Mouse (Mus musculus): ENCODE measurements around the gene Gmppb. TPM values are rescaled to one million over a fixed set of nuclear protein-coding genes. Genes with fewer than 3 reads are reported as not detected.

Gene Gmppb
- polyA plus RNA-seq (2015; fragmentation: Illumina TruSeq; extraction: RNeasy Lipid Tissue Mini Kit (QIAGEN cat#74804); ENCODE audit: insufficient read depth, low replicate concordance): 11.7 TPM

DNA sequence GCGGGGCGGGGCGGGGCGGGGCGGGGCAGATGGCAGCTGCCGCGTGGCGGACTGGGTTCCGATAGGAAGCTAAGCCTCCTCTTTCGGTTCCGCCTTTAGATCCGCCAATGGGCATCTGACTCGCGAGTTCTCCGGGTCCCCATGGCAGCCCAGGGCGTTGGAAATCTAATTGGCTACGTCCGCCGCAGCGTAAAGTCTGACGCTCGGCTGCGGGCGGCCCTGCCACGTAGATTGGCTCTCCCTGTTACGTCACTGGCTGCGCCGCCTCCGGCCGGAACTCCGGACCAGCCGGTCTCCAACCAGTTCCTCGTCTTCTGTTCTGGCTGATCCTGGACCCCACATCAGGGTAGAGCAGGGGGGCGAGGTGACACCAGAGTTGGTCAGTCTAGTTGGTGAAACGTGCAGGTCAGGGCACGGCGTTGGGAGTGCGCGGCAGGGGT is at the start of gene Gmppb:
Gene Gmppb (plus strand): TSS at position 227 of the 440 bp plus-strand sequence.

GRCm38 (mm10) chr9:108001922-108002770 is 46.9 kb upstream of the Gmppb start, which contains the start of gene Ip6k1:
TSS of gene Ip6k1 (plus strand) at chr9:108002501.

GRCm38 (mm10) chr9:108052885-108053664 is 4.0 kb downstream of the Gmppb start, which contains the start of gene Amigo3:
TSS of gene Amigo3 (plus strand) at chr9:108053159.

DNA sequence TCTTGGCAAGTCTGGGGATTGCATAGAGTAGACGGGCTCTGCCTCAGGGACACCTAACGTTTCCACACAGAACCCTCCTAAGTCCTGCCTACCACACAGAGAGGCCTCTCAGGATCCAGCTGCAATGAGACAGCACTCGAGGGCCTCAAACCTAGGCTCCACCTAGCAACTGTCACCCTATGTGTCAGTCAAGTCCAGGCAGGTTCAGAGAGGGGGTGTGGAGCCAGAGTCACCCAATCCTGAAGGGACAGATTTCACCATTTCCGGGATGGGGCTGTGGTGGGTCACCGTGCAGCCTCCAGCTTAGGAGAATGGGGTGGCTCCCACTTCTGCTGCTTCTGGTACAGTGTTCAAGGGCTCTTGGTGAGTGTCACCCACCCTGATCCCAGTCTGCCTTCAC is 31.1 kb downstream of the Gmppb start, which contains the start of gene Mst1:
Gene Mst1 (plus strand): TSS at position 269 of the 400 bp plus-strand sequence.

GRCm38 (mm10) chr9:108082988-108083431 is 34.0 kb downstream of the Gmppb start, which contains the start of gene Rnf123:
TSS of gene Rnf123 (minus strand) at chr9:108083346.

GRCm38 (mm10) chr9:108094184-108094941 is 45.3 kb downstream of the Gmppb start, which contains the start of gene Apeh:
TSS of gene Apeh (minus strand) at chr9:108094606.

Other genes starting within 250 kb of the Gmppb start
- gene Rbm6, start 176.0 kb upstream of the Gmppb start, polyA plus RNA-seq (2015; fragmentation: Illumina TruSeq; extraction: RNeasy Lipid Tissue Mini Kit (QIAGEN cat#74804); ENCODE audit: insufficient read depth, low replicate concordance): 155 TPM
- gene Mon1a, start 161.1 kb upstream of the Gmppb start, polyA plus RNA-seq (2015; fragmentation: Illumina TruSeq; extraction: RNeasy Lipid Tissue Mini Kit (QIAGEN cat#74804); ENCODE audit: insufficient read depth, low replicate concordance): 3.9 TPM
- gene Mst1r, start 142.4 kb upstream of the Gmppb start, polyA plus RNA-seq (2015; fragmentation: Illumina TruSeq; extraction: RNeasy Lipid Tissue Mini Kit (QIAGEN cat#74804); ENCODE audit: insufficient read depth, low replicate concordance): 0.36 TPM
- not detected for gene Actl11, start 120.8 kb upstream of the Gmppb start, polyA plus RNA-seq (2015; fragmentation: Illumina TruSeq; extraction: RNeasy Lipid Tissue Mini Kit (QIAGEN cat#74804); ENCODE audit: insufficient read depth, low replicate concordance)
- not detected for gene Camkv, start 113.6 kb upstream of the Gmppb start, polyA plus RNA-seq (2015; fragmentation: Illumina TruSeq; extraction: RNeasy Lipid Tissue Mini Kit (QIAGEN cat#74804); ENCODE audit: insufficient read depth, low replicate concordance)
- gene Traip, start 99.1 kb upstream of the Gmppb start, polyA plus RNA-seq (2015; fragmentation: Illumina TruSeq; extraction: RNeasy Lipid Tissue Mini Kit (QIAGEN cat#74804); ENCODE audit: insufficient read depth, low replicate concordance): 4.5 TPM
- gene Uba7, start 73.7 kb upstream of the Gmppb start, polyA plus RNA-seq (2015; fragmentation: Illumina TruSeq; extraction: RNeasy Lipid Tissue Mini Kit (QIAGEN cat#74804); ENCODE audit: insufficient read depth, low replicate concordance): 103 TPM
- 0.26 TPM for gene Gm20661, start 66.2 kb upstream of the Gmppb start, polyA plus RNA-seq (2015; fragmentation: Illumina TruSeq; extraction: RNeasy Lipid Tissue Mini Kit (QIAGEN cat#74804); ENCODE audit: insufficient read depth, low replicate concordance)
- gene Inka1, start 63.4 kb upstream of the Gmppb start, polyA plus RNA-seq (2015; fragmentation: Illumina TruSeq; extraction: RNeasy Lipid Tissue Mini Kit (QIAGEN cat#74804); ENCODE audit: insufficient read depth, low replicate concordance): 3.9 TPM
- 1.5 TPM for gene Cdhr4, start 56.7 kb upstream of the Gmppb start, polyA plus RNA-seq (2015; fragmentation: Illumina TruSeq; extraction: RNeasy Lipid Tissue Mini Kit (QIAGEN cat#74804); ENCODE audit: insufficient read depth, low replicate concordance)
- 1.9 TPM for gene Gm20662, start 52.9 kb upstream of the Gmppb start, polyA plus RNA-seq (2015; fragmentation: Illumina TruSeq; extraction: RNeasy Lipid Tissue Mini Kit (QIAGEN cat#74804); ENCODE audit: insufficient read depth, low replicate concordance)
- gene Ip6k1, start 46.7 kb upstream of the Gmppb start, polyA plus RNA-seq (2015; fragmentation: Illumina TruSeq; extraction: RNeasy Lipid Tissue Mini Kit (QIAGEN cat#74804); ENCODE audit: insufficient read depth, low replicate concordance): 83.7 TPM
- gene Amigo3, start 3.9 kb downstream of the Gmppb start, polyA plus RNA-seq (2015; fragmentation: Illumina TruSeq; extraction: RNeasy Lipid Tissue Mini Kit (QIAGEN cat#74804); ENCODE audit: insufficient read depth, low replicate concordance): 0.69 TPM
- 0.37 TPM for gene Mst1, start 31.2 kb downstream of the Gmppb start, polyA plus RNA-seq (2015; fragmentation: Illumina TruSeq; extraction: RNeasy Lipid Tissue Mini Kit (QIAGEN cat#74804); ENCODE audit: insufficient read depth, low replicate concordance)
- gene Rnf123, start 34.1 kb downstream of the Gmppb start, polyA plus RNA-seq (2015; fragmentation: Illumina TruSeq; extraction: RNeasy Lipid Tissue Mini Kit (QIAGEN cat#74804); ENCODE audit: insufficient read depth, low replicate concordance): 69.4 TPM
- gene Apeh, start 45.4 kb downstream of the Gmppb start, polyA plus RNA-seq (2015; fragmentation: Illumina TruSeq; extraction: RNeasy Lipid Tissue Mini Kit (QIAGEN cat#74804); ENCODE audit: insufficient read depth, low replicate concordance): 85.9 TPM
- 0.25 TPM for gene Bsn, start 141.1 kb downstream of the Gmppb start, polyA plus RNA-seq (2015; fragmentation: Illumina TruSeq; extraction: RNeasy Lipid Tissue Mini Kit (QIAGEN cat#74804); ENCODE audit: insufficient read depth, low replicate concordance)
- gene Dag1, start 214.7 kb downstream of the Gmppb start, polyA plus RNA-seq (2015; fragmentation: Illumina TruSeq; extraction: RNeasy Lipid Tissue Mini Kit (QIAGEN cat#74804); ENCODE audit: insufficient read depth, low replicate concordance): 19.5 TPM
- 10.3 TPM for gene Nicn1, start 241.2 kb downstream of the Gmppb start, polyA plus RNA-seq (2015; fragmentation: Illumina TruSeq; extraction: RNeasy Lipid Tissue Mini Kit (QIAGEN cat#74804); ENCODE audit: insufficient read depth, low replicate concordance)
- gene Amt, start 247.6 kb downstream of the Gmppb start, polyA plus RNA-seq (2015; fragmentation: Illumina TruSeq; extraction: RNeasy Lipid Tissue Mini Kit (QIAGEN cat#74804); ENCODE audit: insufficient read depth, low replicate concordance): 7.1 TPM